Mouse (Mus musculus) splenic B cell, adult 2 months (primary cell): ENCODE measurements at regions not wholly inside any gene's neighbourhood (a gene's known extent, or its start where the extent isn't known, plus 50 kb on each side); places are given as distances from the start of the nearest gene placed in this dataset.

Experiments used
- DNase-seq: peaks from one replicate; pipeline ENCODE4 v3.0.0-alpha.2; 2011; ENCODE audit warnings: low read depth, low spot score
- H3K27me3 ChIP-seq: 2 replicates; pipeline ENCODE4 v1.6.1; 2012; ENCODE audit warnings: mild to moderate bottlenecking, low read length, moderate library complexity, mixed read lengths; ENCODE audit not compliant: control insufficient read depth, poor library complexity, insufficient read depth, severe bottlenecking
- H3K36me3 ChIP-seq: 2 replicates; pipeline ENCODE4 v1.6.1; 2012; ENCODE audit warnings: mild to moderate bottlenecking, low read length, moderate library complexity, mixed read lengths; ENCODE audit not compliant: control insufficient read depth, poor library complexity, insufficient read depth, severe bottlenecking

DNA sequence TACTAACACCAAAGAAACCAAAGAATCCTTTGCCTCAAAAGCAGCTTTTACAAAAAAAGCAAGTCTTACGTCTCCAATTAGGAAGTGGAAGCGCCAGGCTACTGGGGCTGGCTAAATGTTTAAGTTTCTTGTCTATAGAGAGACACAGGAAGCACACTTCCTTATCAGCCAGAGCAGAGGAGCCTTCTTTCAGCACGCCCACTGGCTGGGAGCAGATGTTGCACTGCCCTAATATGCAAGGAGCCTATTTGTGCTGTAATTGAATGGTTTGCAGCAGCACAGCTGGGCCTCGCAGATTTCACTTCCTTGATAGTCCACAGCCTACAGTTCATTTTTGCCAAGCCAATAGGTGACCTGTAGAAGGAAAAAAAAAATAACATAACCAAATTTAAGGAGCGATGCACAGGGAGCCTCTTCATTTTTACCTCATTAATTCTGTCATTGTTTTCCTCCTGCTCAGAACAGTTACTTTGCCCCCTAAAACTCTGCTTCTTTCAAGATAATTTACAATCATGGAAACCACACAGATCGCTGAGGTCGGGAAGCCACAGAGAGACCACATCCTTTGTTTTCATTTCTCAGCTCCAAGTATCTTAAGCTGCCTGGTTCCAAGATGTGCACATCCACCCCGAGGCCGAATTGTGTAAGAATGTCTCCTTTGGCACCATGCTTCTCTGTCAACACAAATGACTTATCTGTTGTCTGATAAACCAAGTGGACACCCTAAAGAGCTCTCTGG, 217.3 kb upstream of the P2ry1 start:
- H3K27me3 ChIP-seq = no peaks in the 10 kb centered on the region
- peak; percentile 1 for DNase-seq
- no peaks in the 10 kb centered on the region for H3K36me3 ChIP-seq

DNA sequence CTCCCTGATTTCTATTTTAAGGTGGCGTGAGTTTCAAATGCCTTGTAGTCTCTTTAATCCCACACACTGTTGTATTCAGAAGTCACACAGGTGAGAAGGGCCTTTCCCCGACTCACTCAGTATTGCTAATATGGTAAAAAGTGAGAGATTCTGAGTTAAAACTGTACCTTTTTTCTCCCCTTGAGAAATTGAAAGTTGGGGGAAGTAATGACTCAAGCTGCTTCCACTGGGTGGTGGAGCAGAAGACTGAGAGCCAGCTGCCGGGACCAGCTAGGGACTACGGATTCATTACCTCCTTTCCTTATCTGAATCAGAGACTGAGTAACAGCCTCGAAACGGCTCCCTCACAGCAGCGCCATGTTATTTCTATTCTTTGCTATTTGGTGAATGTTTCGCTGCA, 214.6 kb upstream of the P2ry1 start:
- DNase-seq = no peak
- no peaks in the 10 kb centered on the region for H3K27me3 ChIP-seq

DNA sequence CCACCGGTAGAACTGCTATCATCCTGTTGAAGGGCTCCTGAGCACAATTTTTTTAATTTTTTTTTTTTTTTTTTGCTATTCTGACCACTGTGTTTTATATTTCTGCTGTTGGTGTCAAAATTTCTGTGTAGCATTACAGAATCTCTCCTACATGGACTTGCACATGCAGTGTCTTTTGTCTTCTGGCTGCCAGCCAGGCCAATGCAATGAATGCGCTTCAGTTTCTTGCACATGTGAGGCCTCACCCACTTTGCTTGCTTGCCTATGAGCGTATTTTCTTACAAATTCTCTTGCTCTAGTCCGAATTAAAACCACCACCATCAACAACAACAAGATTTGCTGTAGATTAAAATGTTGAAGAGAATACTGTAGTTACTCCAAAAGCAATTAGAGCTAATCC, 213.2 kb upstream of the P2ry1 start:
- DNase-seq = no peak
- H3K36me3 ChIP-seq = no peaks in the 10 kb centered on the region
- no peaks in the 10 kb centered on the region for H3K27me3 ChIP-seq

More for the DNA sequence above, 214.6 kb upstream of the P2ry1 start:
- H3K36me3 ChIP-seq = no peaks in the 10 kb centered on the region

DNA sequence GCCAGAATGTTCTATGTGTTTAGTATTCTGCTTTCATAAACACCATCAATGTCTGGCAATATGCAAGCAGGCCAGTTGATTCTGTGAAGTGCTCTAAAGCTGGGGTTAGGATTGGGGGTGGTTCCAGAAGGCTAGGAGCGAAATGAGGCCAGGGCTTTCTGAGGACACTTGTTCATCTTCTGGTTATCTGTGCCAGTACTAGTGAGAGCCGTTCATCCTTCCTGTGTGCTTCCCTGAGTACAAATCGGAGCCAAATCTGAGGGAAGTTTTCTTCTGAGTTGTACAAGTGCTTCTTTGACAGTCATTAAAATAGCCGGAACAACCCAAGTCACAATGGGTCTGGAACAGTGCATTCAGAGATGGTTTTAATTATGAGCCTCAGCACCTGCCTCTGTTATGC, 210.4 kb upstream of the P2ry1 start:
- no peaks in the 10 kb centered on the region for H3K36me3 ChIP-seq
- DNase-seq = no peak
- no peaks in the 10 kb centered on the region for H3K27me3 ChIP-seq

DNA sequence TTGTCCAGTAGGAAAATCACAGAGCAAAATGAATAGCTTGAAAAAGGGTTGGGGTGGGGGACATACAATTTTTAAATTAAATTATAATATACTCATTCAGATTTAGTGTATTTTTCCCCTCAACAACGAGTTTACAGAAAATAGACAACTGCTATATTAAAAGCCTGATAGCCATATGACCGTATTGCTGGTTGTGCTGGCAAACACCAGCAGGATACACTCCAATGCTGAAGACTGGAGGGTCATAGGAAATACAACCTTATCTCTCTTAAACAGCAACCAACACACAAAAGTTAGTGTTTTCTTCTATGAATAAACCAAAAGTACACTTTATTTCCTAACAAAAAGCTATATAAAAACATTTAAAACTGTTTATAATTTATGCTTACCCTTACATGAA, 206.4 kb upstream of the P2ry1 start:
- Histone ChIP-seq H3K27me3 (no peaks in the 10 kb centered on the region), H3K36me3 (no peaks in the 10 kb centered on the region)
- no peak for DNase-seq

DNA sequence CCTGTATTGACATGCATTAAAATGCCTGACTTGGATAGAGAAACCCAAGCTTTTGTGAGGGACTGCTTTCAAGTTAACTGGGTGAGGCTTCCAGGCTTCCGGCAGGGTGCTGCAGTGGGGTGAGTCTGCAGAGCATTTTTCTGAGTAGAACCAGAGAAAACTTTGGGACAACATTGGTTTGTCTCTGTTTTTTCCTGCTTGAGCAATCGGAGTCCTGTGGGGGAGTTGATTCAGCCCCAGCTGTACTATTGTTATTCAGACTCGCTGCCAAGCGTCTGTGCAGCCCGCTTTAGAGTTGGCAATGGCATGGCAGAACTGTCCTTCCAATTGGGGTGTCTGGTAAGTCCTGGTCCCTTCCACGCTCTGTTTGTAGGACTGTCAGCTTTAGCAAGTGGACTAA, 204.8 kb upstream of the P2ry1 start:
- H3K36me3 ChIP-seq = no peaks in the 10 kb centered on the region
- no peak for DNase-seq
- no peaks in the 10 kb centered on the region for H3K27me3 ChIP-seq

DNA sequence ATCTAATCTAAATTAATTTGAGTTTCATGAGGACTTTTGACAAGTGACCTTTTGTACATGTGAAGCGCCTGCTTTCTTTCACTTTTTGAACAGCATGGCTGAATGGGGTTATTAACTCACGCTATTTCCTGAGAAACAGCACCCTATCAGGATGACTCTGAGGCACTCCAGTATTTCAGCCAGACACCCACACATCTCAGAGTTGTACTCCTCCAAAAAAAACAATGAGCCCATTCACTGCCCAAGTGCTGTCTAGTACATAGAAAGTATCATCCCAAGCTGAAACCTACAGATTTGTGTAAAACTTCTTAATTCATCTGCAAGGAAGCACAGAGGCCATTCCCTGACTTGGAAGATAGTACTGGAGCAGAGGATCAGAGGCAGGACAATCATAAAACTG, 204.1 kb upstream of the P2ry1 start:
- DNase-seq = no peak
- Histone ChIP-seq H3K27me3 (no peaks in the 10 kb centered on the region), H3K36me3 (no peaks in the 10 kb centered on the region)

DNA sequence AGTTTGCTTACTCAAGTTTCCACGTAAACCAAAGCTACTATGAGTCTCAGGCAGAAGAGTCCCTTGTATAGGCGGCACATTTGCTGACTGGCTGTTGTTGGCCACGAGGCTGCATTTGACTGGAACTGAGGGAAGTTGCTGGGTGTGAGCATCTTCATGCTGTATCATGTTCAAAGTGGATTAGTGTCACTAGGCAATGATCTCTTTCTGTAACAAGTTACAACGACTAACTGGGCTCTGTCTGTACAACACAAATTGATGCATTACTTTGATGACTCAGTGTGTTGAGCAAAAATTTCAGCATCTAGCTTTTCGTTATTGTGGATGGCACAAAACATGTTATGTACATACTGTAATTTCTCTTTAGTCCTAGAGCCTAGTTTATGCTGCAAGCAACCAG, 203.7 kb upstream of the P2ry1 start:
- H3K36me3 ChIP-seq = no peaks in the 10 kb centered on the region
- no peak for DNase-seq
- H3K27me3 ChIP-seq = no peaks in the 10 kb centered on the region

DNA sequence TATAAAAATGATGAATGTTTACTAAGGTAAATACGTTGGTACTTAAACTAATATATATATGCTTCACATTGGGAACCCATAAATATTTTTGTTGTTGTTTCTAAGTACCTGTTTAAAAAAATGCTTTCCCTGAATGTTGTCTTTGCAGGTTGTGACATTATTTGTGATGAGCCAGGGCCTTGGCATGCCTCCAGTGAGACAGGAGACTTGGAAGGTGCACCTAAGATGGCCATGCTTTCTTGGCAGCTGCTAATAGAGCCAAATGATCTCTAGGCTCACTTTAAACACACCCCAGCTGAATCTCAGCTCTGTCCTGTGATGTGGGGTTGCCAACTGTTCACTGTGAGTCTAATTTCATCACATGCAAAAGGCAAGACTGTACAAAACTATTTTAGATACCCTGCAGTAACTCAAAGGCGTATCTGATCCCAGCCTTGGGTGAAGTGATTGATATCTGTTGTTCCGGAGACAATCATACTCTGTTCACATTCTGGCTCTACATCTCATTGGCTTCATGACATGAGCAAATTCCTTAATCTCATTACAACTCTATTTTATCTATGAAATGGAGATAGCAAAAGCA, 197.8 kb upstream of the P2ry1 start:
- DNase-seq = no peak
- H3K36me3 ChIP-seq = no peaks in the 10 kb centered on the region
- no peaks in the 10 kb centered on the region for H3K27me3 ChIP-seq

DNA sequence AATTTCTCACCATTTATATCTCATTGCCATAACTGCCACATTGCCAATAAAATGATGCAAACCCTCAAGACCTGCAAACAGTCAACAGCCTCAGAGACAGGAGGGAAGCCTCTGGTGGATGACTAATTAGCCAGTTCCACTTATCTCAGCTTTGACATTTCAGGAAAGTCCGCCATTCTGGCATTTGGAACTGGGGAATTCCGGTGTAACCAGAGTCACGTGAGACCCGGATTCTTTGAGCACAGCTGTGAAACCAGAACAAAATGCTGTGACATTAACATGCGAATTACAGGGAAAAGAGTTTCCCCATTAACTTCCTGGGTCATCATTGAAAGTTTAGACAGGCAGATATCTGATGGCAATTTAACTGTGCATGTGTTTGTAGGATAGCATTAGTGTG, 190.7 kb upstream of the P2ry1 start:
- no peak for DNase-seq

DNA sequence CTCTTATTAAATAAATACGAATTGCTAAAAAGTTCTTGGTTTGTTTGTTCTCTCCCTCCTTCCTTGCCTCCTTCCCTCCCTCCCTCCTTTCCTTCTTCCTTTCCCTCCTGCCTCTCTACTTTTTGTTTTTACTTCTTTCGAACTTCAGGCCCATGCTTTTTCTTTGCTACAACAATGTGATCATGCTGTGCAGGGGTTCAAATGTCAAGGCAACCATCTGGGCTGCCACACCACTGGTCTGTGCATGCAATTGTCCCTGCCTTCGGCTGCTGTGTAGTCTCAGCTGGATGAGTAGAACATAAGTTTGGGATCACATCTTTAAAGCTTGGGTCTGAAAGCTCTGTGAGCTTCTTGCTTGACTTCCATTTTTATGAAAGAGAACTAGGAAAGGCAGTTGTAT, 189.1 kb upstream of the P2ry1 start:
- no peak for DNase-seq
- Histone ChIP-seq H3K27me3 (no peaks in the 10 kb centered on the region), H3K36me3 (no peaks in the 10 kb centered on the region)

More for the DNA sequence above, 190.7 kb upstream of the P2ry1 start:
- Histone ChIP-seq H3K36me3 (no peaks in the 10 kb centered on the region), H3K27me3 (no peaks in the 10 kb centered on the region)

DNA sequence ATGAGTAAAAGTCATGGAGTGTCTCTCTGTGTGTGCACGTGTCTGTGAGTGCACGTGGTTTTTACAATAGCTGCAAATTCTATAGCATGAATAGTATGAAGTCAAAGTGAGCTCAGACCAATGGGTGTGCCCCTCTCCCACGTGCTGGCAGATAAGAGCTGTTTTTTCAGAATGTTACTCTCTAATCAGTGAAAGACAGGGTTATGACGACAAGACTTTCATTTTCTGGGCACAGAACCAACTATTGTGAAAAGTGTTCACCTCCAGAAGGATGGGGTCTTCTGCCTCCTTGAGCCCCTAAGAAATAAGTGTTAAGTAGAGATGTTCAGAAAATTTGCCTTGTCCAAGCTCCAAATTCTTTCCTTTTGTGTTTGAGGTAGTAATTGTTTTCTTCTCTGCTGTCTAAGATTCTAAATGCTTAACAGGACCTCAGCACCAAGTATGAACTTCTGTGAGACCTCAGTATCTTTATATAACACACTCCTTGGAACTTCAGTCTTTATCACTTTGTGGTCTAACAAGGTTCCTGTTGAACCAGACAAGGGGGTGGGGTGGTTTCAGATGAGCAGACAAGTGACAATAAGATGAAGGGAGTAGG, 182.8 kb upstream of the P2ry1 start:
- Histone ChIP-seq H3K27me3 (no peaks in the 10 kb centered on the region), H3K36me3 (no peaks in the 10 kb centered on the region)
- DNase-seq = no peak

DNA sequence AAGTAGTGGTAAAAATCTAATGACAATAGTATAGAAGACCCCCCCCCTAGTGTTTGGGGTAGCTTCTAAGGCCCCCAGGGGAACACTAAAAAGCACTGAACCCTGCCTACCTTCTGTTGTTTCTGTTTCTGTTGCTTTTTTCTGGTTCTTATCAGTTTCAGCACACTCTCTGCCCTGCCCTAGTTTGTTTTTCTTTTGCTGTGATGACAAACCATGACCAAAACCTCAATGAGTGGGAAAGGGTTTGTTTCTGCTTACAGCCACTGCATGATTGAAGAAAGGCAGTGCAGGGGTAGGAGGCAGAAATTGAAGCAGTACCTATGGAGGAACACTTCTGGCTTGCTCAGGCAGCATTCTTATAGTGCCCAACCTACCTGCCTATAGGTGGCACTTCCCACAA, 181.1 kb upstream of the P2ry1 start:
- Histone ChIP-seq H3K27me3 (no peaks in the 10 kb centered on the region), H3K36me3 (no peaks in the 10 kb centered on the region)
- no peak for DNase-seq

DNA sequence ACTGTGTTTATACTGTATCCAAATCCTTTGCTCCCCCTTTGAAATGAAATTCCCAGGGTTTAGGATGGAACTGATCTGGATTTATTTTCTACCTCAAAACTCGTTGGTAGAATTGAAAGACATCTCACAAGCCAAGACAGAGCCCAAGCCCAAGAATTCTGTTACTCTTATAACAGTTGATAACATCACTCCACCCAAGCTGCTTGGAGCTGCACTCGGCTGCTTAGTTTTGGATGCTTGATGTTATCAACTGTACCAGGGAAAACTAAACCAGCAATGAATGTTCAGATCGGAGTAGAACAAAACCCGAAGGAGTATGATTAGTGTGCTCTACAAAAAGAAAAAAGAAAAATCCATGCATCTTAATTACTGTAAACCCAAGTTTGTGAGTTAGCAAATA, 175.8 kb upstream of the P2ry1 start:
- Histone ChIP-seq H3K36me3 (no peaks in the 10 kb centered on the region), H3K27me3 (no peaks in the 10 kb centered on the region)
- no peak for DNase-seq

DNA sequence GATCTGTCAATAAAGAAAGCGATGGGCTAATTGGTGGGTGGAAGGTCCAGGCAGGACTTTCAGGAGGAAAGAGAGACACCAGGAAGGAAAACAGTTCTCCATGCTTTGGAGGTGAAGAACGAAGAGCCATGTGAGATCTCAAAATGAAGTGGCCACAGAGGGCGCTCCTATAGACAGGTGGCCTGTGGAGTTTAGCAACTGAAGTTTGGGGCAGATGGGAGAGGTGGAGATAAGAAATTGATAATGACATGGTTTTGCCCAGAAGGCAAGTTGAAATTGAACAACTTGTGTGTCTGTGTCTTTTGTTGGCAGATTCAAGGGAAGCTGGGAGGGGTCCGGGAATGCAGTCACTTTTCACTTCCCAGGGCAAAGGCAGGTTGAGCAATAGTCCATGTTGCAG, 170.2 kb upstream of the P2ry1 start:
- no peak for DNase-seq
- no peaks in the 10 kb centered on the region for H3K36me3 ChIP-seq
- no peaks in the 10 kb centered on the region for H3K27me3 ChIP-seq
